Mouse (Mus musculus): ENCODE measurements around the gene Sdccag8. TPM values are rescaled to one million over a fixed set of nuclear protein-coding genes. Genes with fewer than 3 reads are reported as not detected.
A peak's percentile ranks its signal among the peaks of the same experiment; 100 is the strongest.
"Not testable (repeated sequence)": the region's sequence is repeated elsewhere in the genome, so short reads cannot be mapped to it uniquely, and the experiment has no call there.

Sdccag8 gene
- total RNA-seq, 2 experiments from 2014 or later = 14.3 to 16.4 TPM

DNA sequence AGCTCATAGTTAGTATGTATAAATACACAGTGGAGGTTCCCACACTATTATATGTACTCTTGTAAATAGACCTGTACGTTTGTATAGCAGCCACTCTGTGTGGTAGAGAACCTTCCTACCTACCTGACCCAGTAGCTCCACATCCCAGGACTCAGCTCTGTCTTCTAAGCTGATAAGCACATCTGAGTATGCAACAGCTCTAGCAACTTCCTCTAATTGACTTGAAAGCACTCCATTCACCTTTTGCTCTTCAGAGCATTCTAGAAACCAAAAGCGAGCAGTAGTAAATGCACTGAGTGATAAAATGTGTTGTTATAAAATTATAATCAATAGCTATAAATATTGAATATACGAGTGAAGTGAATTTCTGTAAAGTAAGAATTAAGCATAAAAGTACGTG, 12.5 kb downstream of the Sdccag8 start:
- no peak for DNase-seq (ENCODE audit: low spot score in 2 of 2)
- intact Hi-C loops (cut with DNase I) = no loop called here

DNA sequence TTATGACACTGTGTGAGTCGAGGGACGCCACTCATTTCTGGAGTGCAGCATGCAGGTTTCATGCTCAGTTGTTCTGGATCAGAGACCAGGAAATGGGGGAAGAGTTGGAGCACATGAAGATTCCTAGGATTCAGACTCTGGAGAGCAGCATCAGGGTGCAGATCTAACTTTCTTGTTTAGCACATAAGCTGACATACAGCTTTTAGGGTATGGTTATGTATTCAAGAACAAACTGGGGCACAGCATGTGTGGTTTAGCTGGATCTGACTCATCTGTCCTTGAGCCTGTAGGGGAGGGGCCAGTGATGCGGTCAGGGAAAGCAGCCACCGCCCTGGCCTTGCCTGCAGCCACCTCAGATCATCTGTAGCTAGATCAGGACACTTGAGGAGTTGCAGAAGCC, 12.9 kb downstream of the Sdccag8 start:
- no peak for DNase-seq (ENCODE audit: low spot score in 2 of 2)
- intact Hi-C loops (cut with DNase I) = no loop called here

DNA sequence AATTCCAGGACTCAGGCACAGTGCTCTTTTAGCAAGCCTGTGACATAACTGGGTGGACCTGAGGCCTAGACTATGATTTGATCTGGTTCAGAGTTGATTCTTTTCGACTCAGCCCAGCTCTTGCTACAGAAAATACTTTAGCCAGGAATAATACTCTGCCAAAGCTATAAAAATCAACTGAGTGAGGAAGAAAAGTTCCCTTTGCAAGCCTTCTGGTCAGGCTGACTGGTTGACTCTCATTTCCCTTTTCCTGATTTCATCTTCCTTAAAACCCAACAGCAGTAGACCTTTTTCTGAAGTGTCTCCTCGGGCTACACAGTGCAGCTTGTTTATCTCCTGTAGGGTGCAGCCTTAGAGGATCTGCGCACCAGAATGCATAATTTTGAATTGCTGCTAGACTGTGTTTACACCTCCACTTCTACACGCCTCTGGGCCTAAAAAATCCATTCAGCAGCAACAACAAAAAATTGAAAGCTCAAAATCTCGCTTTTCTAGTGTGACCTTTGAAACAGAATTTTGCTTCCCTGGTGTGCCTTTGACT, 13.6 kb downstream of the Sdccag8 start:
- DNase-seq (ENCODE audit: low spot score in 2 of 2) = no peak
- intact Hi-C loops (cut with DNase I) = no loop called here

DNA sequence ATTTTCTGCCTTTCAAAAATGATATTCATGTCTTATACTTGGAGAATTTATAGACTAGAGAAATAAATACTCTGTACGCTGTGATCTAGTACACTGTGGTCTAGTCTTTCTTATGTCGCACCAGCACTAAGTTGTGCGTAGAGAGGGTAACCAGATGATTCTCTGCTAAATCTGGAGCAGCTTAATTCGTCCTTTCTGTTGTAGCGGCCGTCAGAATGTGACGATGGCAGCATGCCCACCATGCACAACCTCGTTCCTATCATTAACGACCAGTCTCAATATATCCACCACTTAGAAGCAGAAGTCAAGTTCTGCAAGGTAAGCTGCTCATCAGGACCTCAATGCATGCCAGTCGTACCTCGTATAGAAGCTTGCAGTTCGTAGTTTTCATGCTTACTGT, 14.2 kb downstream of the Sdccag8 start:
- intact Hi-C loops (cut with DNase I) = no loop called here
- no peak for DNase-seq (ENCODE audit: low spot score in 2 of 2)

DNA sequence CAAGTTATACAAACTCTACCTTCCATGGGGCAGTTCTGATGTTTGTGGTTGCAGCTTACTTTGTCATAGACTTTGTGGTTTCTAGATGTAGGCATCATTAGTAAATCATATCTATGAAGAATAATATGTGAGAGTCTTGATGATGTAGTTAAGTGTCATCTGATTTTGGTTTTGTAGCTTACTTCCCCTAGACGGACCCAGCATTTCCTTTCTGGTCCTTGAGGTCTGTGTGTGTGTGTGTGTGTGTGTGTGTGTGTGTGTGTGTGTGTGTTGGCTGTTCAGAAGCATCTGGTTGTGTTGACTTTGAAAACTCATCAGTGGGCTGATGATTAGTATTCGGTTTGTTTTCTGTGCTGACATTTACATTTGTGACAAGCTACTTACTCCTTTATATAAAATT, 17.6 kb downstream of the Sdccag8 start:
- intact Hi-C loops (cut with DNase I) = no loop called here
- no peak for DNase-seq (ENCODE audit: low spot score in 2 of 2)

DNA sequence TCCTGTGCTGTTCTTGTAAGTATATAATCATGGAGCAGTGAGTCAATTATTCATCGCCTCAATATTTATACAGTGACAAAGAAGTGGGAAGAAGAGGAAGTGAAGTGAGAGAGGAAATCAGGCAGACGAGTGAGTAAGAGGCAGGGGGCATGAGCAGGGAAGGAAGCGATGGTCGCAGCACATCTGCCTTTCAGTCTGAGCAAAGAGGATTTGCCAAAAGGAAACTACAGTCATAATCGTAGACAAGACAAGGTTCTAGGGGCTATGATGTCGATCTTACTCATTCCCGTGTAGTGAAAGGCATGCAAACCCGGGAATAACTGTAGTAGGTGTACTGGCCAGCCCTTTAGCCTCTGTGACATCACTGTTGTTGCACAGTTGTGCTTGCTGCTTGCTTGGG, 18.1 kb downstream of the Sdccag8 start:
- intact Hi-C loops (cut with DNase I) = no loop called here
- no peak for DNase-seq (ENCODE audit: low spot score in 2 of 2)

DNA sequence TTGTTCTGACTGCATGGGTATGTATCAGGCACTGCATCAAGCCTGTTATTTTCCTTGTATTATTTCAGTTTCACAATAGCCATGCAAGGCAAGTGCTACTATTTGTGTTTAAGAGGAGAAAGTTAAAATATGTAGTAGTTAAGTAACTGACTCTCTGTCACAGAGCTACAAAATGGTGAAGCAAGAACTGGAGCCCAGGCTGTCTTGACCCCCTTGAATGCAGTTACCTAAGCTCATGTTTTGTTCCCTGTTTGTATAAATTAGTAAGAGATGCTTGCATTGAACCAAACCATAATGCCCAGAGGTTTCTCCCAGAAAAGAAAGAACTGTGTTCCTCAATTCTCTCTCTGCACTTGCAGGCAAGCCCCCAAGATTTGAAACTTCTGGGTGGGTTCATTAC, 18.8 kb downstream of the Sdccag8 start:
- intact Hi-C loops (cut with DNase I) = no loop called here
- DNase-seq (ENCODE audit: low spot score in 2 of 2) = no peak

DNA sequence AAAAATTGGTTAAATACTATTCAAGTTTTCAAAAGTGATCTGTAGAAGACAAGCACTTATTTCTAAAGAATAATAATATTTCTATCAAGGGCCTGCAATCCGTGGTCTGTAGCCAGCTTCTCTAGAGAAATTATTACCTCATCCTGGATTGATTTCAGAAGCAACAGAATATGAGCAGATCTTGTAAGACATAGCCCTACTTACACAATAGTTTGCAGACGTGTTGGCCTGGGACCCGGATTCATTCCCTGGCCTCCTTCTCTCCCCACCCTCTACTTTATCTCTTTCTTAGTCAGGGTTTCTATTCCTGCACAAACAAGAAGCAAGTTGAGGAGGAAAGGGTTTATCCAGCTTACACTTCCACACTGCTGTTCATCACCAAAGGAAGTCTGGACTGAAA, 19.5 kb downstream of the Sdccag8 start:
- no peak for DNase-seq (ENCODE audit: low spot score in 2 of 2)
- intact Hi-C loops (cut with DNase I) = no loop called here

DNA sequence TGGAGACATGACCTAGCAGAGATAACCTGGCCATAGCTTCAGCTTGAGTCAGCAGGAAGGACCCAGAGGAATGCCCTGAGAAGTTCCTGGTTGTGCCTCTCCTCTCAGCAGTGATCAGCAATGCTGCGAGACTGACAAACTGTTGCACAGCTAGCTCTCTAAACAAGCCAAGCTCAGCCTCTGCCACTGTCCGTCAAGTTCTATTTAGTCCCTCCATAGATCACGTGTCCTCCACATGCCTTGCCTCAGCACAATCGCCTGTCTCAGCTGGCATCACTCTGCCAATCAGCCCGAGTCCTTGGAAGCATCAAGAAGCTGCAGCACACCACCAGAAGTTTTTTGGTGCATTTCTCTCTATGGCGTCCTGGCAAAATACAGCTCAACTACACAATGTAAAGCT, 20.4 kb downstream of the Sdccag8 start:
- DNase-seq (ENCODE audit: low spot score in 2 of 2) = no peak
- intact Hi-C loops (cut with DNase I) = no loop called here

DNA sequence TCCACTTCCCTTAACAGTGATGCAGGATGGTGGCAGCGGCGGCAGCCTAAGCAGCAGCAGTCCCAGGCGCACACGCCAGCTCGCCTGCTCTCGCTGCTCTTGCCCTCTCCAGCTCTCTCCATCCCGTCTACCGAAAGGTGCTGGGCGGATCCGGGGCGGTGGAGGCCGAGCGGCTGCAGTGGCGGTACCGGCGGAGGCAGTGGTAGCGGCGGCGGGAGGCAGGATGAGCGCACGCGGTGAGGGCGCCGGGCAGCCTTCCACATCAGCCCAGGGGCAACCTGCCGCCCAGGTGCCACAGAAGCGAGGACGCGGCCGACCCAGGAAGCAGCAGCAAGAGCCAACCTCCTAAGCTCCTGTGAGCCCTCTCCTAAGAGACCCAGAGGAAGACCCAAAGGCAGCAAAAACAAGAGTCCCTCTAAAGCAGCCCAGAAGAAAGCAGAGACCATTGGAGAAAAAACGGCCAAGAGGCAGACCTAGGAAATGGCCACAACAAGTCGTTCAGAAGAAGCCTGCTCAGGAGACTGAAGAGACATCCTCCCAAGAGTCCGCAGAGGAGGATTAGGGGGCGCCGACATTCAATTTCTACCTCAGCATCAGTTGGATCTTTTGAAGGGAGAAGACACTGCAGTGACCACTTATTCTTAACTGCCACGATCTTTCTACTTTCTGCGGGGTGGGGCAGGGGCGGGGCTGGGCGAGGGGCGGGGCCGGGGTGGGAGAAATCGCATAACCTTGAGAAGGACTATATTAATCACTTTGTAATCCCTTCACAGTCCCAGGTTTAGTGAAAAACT, 21.2 kb downstream of the Sdccag8 start:
- no peak for DNase-seq (ENCODE audit: low spot score in 2 of 2)
- intact Hi-C loops (cut with DNase I) = no loop called here

DNA sequence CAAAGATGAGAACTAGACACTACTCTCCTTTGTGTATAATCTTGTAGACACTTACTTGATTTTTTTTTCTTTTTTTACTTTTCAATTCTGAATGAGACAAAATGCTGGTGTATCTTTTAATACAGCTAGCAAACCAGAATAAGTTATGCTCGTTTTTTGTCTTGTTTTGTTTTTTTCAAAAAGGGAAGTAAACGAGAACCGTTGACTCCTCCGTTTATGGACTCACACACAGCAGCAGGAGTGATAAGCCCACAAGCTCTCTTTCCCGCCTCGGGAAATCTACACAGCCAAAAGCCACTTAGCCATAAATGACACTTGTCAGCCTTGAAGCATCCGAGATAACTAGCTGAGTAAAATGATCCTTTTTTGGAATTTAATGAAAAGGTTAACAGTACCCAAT, 22.1 kb downstream of the Sdccag8 start:
- intact Hi-C loops (cut with DNase I); DNase-seq (ENCODE audit: low spot score in 2 of 2): not testable (repeated sequence)

DNA sequence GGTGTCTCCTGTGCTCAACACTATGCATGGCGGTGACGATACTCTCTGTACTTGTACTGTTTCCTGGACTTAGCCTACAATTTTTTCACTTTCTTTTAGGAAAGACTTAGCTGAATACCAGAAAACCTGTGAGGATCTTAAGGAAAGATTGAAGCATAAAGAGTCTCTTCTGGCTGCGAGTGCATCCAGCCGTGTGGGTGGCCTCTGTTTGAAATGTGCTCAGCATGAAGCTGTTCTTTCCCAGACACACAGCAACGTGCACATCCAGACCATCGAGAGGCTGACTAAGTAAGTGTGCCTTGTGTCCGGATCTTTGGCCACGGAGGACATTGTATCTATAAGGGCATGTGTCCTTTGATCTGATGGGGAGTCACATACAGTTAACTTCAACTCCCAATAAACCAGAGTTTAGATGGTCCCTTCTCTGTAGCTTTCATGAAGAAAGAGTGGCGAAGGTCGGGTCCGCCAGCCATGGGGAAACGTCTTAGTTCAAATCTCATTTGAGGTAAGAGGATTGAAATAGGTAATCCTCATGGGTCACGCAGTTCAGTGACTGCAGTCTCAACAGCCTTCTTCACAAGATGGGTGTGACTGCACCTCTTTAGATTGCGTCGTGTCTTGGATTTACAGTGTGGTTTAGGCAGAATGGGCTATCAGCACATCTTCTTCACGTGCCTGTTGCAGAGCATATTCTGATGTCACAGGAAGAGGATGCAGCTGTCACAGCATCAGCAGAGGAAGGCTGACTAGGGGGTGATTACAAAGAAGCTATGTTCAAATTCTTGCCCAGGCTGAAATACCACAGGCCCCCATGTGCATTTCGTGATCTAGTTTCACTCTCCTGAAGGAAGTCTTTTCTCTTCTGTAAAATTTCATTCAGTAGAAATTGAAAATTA, 30.9 kb downstream of the Sdccag8 start:
- intact Hi-C loops (cut with DNase I) = no loop called here
- peak in 1 of 2 experiments; percentile 64 for DNase-seq (ENCODE audit: low spot score in 2 of 2)

DNA sequence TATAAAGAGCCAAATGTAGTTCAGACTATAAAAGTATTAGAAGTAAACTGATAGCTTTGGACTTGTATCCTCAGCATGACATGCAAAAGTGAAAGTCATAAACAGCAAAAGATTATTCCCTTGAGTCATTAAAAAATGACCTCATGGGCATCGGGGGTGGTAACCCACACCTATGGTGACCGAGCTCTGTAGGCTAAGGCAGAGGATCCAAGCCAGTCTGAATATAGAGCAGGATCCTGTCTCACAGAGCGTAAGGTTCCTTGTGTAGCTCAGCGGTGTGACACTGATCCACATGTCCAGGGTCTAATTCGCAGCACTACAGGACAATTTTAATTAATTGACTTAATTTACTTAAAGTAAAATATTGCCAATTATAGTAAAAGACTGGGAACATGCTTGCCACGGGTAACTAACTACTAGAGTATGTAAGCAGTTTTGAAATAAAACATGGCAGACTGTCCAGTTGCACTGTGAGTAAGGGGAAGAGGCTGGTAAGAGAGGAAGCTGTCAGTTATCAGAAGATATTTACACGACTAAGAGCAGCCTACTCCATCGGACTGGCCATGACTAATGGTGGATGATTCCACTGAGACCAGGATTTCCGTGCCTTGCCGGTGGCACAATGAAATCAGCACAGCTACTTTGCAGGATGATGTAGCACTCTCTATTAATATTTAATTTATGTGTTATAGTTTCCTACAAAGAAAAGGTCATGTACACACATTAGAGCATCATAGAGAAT, 32.8 kb downstream of the Sdccag8 start:
- intact Hi-C loops (cut with DNase I) = no loop called here
- DNase-seq (ENCODE audit: low spot score in 2 of 2) = no peak

DNA sequence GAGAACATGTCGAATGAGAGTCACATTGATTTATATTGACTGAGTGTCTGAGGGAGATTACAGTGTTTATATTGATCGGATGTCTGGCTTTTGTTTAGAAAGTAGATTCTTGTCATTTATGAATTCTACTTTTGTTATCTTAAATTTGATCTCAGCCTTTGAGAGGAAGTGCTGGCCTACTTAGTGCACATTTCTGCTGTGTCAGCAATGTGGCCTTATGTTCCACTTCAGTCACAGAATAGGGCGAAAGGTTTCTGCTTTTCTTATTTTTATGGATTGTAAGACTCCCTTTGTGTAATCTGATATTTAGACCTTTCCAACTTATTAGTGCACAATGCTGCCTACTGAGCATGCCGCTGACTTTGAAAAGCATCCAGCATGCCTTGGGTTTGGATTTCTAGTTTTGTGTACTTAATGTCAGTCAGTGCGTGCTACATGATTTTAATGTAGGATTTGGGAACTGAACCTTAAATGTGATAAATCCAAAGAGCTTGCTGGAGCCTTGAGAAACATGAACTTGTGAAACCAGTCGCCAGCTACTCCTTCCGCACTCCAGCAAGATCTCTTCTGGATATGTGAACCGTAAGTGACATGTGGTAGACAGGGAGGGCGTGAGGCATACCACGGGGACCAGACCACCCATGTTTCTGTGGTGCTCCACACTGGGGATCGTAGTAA, 34.3 kb downstream of the Sdccag8 start:
- intact Hi-C loops (cut with DNase I) = no loop called here
- DNase-seq (ENCODE audit: low spot score in 2 of 2) = no peak

DNA sequence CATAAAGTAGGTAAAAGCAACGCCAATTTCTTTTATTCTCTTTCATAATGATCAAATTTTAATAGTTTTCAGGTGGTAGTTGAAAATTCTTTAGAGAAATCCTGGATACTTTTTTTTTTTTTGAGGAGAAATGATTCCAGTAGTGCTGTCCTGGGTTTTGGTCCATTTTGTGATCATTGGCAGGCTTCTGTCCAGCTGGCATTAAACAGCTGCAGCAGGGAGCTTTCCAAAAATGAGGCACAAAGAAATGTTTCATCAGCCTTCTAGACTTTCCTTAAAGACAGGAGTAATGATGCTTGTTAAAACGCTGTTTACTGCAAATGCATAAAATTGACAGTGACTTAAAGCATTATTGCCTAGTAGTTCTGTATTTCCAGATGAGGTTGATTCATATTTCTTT, 34.9 kb downstream of the Sdccag8 start:
- intact Hi-C loops (cut with DNase I) = no loop called here
- no peak for DNase-seq (ENCODE audit: low spot score in 2 of 2)

DNA sequence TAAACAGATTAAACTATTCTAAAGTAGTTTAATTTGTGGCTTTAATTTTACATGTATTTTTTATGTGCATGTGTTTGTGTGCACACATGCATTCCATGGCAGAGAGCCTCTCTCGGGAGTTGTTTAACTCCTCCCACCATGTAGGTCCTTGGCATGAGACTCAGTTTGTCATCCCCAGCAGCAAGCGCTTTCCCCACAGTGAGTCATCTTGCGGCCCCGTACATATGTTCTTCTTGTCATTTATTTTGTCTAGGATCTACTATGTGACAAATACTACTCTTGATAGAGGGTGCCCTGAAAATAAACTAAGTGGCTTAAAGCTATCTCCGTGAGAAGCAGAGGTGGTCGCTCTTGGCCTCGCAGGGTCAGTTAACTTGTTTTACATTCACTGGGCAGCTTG, 36.9 kb downstream of the Sdccag8 start:
- DNase-seq (ENCODE audit: low spot score in 2 of 2) = peak in 1 of 2 experiments; percentile 84
- intact Hi-C loops (cut with DNase I) = no loop called here

DNA sequence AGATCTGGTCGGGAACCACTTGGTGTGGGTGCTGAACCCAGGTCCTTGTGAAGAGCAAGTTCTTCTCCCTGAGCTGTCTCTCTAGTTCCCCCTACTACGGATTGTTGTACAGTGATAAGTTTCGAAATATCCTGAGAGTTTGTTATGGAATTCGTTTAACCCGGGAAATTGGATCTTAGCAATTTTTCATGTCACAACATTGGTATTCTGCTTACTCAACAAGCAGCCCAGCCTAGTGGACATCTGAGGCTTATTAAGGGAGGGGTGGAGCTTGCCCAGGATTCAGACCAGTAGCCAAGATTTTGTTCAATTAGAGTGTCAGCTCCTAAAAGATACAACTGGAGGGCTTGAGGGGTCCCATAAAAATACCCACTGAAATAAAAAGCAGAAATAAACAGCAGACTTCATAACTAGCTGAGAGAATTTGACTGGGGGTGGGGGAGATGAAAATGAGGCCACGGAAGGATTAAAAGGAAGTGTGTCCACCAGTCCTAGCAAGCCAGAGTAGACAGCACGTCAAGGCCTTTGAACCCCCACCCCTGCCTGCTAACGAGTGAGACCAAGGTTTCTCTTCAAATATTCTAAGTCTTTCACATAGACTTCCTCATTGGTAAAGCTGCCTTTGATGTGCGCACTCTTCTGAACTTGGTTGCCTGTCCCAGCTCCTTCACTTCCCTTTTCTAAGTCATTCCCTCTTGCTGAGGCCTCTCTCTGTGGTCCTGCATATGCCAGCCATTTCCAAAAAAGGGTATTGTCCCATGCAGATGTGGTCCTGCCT, 38.5 kb downstream of the Sdccag8 start:
- DNase-seq (ENCODE audit: low spot score in 2 of 2) = no peak
- intact Hi-C loops (cut with DNase I) = no loop called here

DNA sequence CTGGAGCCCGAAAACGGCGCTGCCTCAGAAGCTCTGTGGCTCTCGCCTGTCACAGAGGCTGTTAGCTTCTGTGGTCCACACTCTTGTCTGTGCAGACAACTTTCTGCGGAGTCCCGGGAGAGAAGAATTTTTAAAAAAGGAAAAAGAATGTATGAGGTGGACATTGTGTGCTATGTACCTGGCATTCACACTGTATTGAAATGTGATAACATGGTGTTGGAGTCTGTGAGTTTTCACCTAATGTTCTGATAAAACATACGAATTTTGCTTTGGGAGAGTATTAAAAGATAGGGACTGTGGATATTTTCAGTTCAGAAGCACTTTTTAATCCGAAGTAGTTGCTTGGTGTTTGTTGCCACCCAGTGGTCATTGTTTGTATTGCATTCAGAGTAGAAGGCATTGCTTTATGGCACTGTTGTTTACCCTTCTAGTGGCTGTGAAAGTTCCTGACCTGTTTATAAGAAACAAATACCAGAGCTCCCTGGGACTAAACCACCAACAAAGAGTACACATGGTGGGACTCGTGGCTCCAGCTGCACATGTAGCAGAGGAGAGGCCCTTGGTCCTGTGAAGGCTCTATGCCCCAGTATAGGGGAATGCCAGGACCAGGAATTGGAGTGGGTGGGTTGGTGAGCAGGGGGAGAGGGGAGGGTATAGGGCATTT, 47.7 kb downstream of the Sdccag8 start:
- intact Hi-C loops (cut with DNase I) = loop anchor here (1.0 to 5.0 kb wide), 3 partner anchors 149 to 925 kb away; no protein-coding TSS in a partner anchor
- peak; percentile 80 to 85 for DNase-seq (ENCODE audit: low spot score in 2 of 2)
